Mouse (Mus musculus) G1E-ER4 (cell line): ENCODE results near the gene Ptchd3. TPM values are rescaled to one million over a fixed set of nuclear protein-coding genes. Genes with fewer than 3 reads are reported as not detected.

Source experiments
- GATA1 ChIP-seq: IDR thresholded peaks from one replicate; pipeline ENCODE4 v1.8.0; 2012; ENCODE audit warnings: low read length, inconsistent platforms
- polyA plus RNA-seq: library from polyadenylated mRNA; stranded (reverse); fragments of >175 nt; gene quantifications from 2 replicates; pipeline ENCODE4 v1.2.3, GENCODE M21; 2012

Gene Ptchd3
- polyA plus RNA-seq, 1 experiment = not detected

DNA sequence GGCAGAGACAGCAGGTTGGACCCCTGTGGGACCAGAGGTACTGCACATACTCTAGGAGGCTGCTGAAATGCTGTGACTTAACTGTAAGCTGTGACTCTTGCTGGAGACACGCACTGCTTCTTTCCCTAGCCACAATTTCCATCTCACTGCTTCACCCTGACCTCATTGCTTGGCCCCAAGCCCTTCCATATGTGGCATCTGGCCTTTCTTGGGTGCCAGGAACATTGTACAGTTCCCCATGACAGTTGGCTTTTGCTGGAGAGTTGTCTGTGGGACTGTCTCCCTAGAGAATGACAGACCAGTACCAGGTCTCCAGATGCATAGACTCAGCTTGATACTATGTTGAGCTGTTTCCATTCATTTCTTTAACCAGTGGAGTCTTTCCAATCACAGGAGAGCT, 21.2 kb upstream of the Ptchd3 start:
- TF ChIP-seq GATA1 = no peak

DNA sequence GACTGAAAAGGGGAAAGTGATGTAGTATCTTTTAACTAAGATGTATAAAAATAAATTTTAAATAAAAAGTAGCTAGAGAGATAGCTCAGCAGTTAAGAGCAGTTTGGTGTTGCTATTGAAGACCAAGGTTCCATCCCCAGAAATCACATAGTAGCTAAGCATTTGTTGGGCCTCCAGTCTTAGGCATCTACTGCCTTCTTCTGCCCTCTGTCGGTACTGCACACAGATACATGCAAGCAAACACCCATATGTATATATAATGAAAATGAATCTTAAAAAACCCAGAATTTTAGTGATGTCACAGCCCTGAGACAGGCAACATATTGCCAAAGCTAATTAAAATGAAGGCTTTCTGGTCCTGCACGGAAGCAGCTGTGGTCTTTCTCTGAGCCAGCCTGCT, 15.9 kb downstream of the Ptchd3 start:
- TF ChIP-seq GATA1 = no peak

DNA sequence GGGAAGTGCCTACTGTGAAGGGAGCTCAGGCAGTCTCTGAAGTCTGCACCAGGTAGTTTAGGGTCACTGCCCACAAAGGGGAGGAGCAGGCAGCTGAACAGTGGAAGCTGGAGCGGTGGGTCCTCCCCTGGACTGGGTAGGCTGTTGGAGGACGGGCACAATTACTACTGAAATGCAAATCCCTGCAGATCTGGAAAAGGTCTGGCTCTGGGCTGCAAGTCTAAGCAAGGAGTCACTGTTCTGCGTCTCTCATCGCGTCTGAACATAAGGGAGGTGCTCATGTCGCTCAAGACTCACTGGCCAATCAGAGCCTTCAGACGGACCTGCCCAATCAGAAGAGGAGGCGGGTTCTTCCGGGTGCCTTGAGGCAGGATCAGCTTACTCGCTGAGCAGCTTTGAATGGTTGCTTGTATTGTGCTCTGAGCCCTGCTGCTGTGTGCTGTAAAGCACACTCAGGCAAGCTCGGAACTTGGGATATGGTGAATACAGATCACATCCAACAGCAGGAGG, 17.8 kb downstream of the Ptchd3 start:
- no peak for TF ChIP-seq GATA1

Other genes with a start within 250 kb of the Ptchd3 start
- gene B3gntl1, start 157.1 kb upstream of the Ptchd3 start, polyA plus RNA-seq = 1.7 and 2.0 TPM in 2 replicates
- gene Metrnl, start 128.7 kb upstream of the Ptchd3 start, polyA plus RNA-seq = not detected in 2 replicates